Mouse (Mus musculus) hindbrain, postnatal 0 days (tissue): ENCODE measurements at regions not wholly inside any gene's neighbourhood (a gene's known extent, or its start where the extent isn't known, plus 50 kb on each side); places are given as distances from the start of the nearest gene placed in this dataset.
"Not testable (repeated sequence)": the region's sequence is repeated elsewhere in the genome, so short reads cannot be mapped to it uniquely, and the experiment has no call there.

ENCODE experiments used
- ATAC-seq: fragments of 200-750 bp; cut with Nextera tagmentation; 2 replicates; pipeline ENCODE4 v1.8.0; 2017; ENCODE audit warnings: mild to moderate bottlenecking, moderate TSS enrichment, moderate library complexity
- DNase-seq: peaks from one replicate; pipeline ENCODE4 v3.0.0-alpha.2; 2015; ENCODE audit warnings: low spot score
- H3K27ac ChIP-seq: fragments of 300-500 bp; sonication (generic); 2 replicates; pipeline ENCODE4 v1.5.1; 2014; ENCODE audit warnings: mild to moderate bottlenecking
- H3K27me3 ChIP-seq: fragments of 300-500 bp; sonication (generic); 2 replicates; pipeline ENCODE4 v1.6.1; 2014; ENCODE audit warnings: low read length, mixed read lengths; ENCODE audit not compliant: insufficient read depth
- H3K36me3 ChIP-seq: fragments of 300-500 bp; sonication (generic); 2 replicates; pipeline ENCODE4 v1.6.1; 2014; ENCODE audit warnings: low read length, mixed read lengths; ENCODE audit not compliant: insufficient read depth
- H3K4me1 ChIP-seq: fragments of 300-500 bp; sonication (generic); 2 replicates; pipeline ENCODE4 v1.6.1; 2014; ENCODE audit warnings: antibody characterized with exemption, low read length, mixed read lengths; ENCODE audit not compliant: insufficient read depth
- H3K4me2 ChIP-seq: fragments of 300-500 bp; sonication (generic); 2 replicates; pipeline ENCODE4 v1.6.1; 2014; ENCODE audit warnings: low read depth, mild to moderate bottlenecking, low read length, moderate library complexity, mixed read lengths
- H3K4me3 ChIP-seq: fragments of 300-500 bp; sonication (generic); 2 replicates; pipeline ENCODE4 v1.5.1; 2014; ENCODE audit warnings: low read length
- H3K9ac ChIP-seq: fragments of 300-500 bp; sonication (generic); replicated peaks from 2 replicates; pipeline ENCODE4 v1.6.1; 2014; ENCODE audit warnings: mild to moderate bottlenecking, low read length, moderate library complexity, mixed read lengths
- H3K9me3 ChIP-seq: fragments of 300-500 bp; sonication (generic); 2 replicates; pipeline ENCODE4 v1.6.1; 2016; ENCODE audit warnings: low read length, mixed read lengths
- CTCF ChIP-seq: IDR thresholded peaks from 2 replicates; pipeline ENCODE4 v1.5.1; 2016; ENCODE audit warnings: antibody characterized with exemption, control low read depth, low read depth
- WGBS: fragments of 180-500 bp; shearing (Covaris S2); extraction: QIAGEN DNeasy Blood & Tissue Kit; methylation state at CpG from one replicate; pipeline ENCODE4 v1.1.7; 2014; 5-methylcytosine and 5-hydroxymethylcytosine counted together

DNA sequence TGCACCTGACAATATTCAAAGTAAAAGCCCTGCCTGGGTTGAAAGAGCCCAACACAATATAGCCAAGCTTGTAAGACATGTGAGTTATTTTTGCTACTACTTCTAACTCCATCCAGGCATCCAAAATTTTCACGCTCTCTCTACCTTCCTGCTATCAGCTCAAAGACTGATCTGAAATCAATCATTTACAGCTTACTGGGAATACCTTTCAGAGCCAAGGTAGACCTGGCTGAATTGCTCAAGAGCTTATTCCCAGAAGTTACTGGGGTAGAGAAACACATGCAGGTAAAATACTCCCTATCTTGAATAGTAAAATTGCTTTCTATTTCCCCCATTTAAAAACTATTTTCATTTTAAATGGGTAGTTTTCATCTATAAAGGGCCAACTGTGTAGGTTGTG, 840.2 kb downstream of the Diaph3 start:
- 85% methylated on average over 1 of the region's 1 CpGs for WGBS
- H3K4me2 ChIP-seq = no peak overlapping the region

DNA sequence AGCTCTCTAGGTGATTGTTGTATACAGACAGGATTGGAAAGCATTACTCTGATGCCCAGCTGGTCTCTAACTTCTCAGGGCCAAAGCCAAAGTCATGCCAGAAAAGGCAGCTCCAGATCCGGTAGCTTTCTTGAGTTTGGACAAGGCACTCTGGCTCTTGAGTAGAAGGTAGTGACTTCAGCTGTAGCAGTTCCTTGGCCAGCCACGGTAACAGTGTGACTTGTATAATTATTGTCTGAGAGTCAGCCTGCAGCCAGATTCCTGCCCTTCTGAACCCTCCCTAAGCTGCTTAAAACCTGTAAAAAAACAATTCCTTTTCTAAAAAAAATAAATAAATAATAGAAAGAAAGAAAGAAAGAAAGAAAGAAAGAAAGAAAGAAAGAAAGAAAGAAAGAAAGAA, 843.0 kb downstream of the Diaph3 start:
- Histone ChIP-seq H3K4me2 (no peak overlapping the region), H3K36me3 (no peaks in the 10 kb centered on the region), H3K27me3 (no peaks in the 10 kb centered on the region), H3K4me1 (no peaks in the 10 kb centered on the region), H3K27ac (no peak overlapping the region), H3K4me3 (no peak overlapping the region), H3K9me3 (no peaks in the 10 kb centered on the region), H3K9ac (no peak overlapping the region)
- no peak for ATAC-seq
- no peak for DNase-seq
- WGBS = 34% methylated on average over 2 of the region's 2 CpGs
- no peak for TF ChIP-seq CTCF

More for the DNA sequence above, 840.2 kb downstream of the Diaph3 start:
- no peak for TF ChIP-seq CTCF
- no peaks in the 10 kb centered on the region for H3K27me3 ChIP-seq
- H3K4me3 ChIP-seq = no peak overlapping the region
- H3K4me1 ChIP-seq = no peaks in the 10 kb centered on the region
- no peaks in the 10 kb centered on the region for H3K36me3 ChIP-seq
- DNase-seq = no peak
- no peak overlapping the region for H3K27ac ChIP-seq
- no peak overlapping the region for H3K9ac ChIP-seq
- H3K9me3 ChIP-seq = no peaks in the 10 kb centered on the region
- no peak for ATAC-seq

DNA sequence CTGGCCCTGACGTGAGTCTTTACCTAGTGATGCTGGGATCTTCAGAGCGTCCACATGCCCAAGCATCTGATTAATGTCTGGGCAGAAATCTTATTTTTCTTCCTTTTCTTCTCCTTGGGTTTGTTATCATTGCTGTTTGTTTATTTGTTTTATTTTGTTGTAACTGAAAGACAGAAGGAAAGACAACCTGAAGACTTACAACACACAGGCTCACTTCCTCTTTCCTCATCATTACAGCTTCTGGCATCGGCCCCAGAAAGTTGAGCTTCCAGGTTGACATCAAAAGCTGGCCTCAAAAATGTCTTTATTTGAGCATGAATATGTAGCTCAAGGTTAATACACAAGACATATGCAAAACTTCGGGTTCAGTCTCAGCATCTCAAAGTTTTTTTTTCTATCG, 846.4 kb downstream of the Diaph3 start:
- ATAC-seq, H3K4me3 ChIP-seq, H3K9me3 ChIP-seq, DNase-seq, H3K4me2 ChIP-seq, H3K27me3 ChIP-seq, H3K36me3 ChIP-seq, H3K9ac ChIP-seq, H3K27ac ChIP-seq, H3K4me1 ChIP-seq: not testable (repeated sequence)
- WGBS = 89% methylated on average over 5 of the region's 5 CpGs

DNA sequence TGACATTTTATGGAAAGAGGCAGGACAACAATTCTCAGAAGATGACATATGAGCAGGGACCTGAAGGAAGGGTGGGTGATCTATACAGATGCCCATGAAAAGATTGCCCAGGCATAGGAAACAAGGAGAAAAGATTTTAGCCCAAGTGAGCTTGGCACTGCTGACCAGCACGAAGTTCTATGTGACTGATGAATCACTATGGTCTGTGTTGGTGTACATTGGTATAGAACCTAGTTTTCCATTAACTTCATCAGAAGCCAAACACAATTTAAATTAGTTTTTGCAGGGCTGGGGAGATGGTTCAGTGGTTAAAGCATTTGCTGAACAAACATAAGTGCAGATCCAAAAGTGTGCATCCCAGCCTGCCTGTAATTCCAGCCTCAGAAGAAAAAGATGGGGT, 847.2 kb downstream of the Diaph3 start:
- Histone ChIP-seq H3K36me3 (no peaks in the 10 kb centered on the region), H3K4me2 (no peak overlapping the region), H3K4me3 (no peak overlapping the region), H3K9ac (no peak overlapping the region), H3K4me1 (no peaks in the 10 kb centered on the region), H3K27me3 (no peaks in the 10 kb centered on the region), H3K27ac (no peak overlapping the region), H3K9me3 (no peaks in the 10 kb centered on the region)
- ATAC-seq (no peak), DNase-seq (no peak)
- 77% methylated on average over 1 of the region's 1 CpGs for WGBS
- no peak for TF ChIP-seq CTCF

GRCm38 (mm10) chr14:86293371-86293770, 847.7 kb downstream of the Diaph3 start:
- no peak for TF ChIP-seq CTCF
- H3K27me3 ChIP-seq = no peaks in the 10 kb centered on the region
- no peaks in the 10 kb centered on the region for H3K9me3 ChIP-seq
- no peaks in the 10 kb centered on the region for H3K4me1 ChIP-seq
- no peak overlapping the region for H3K27ac ChIP-seq
- 50% methylated on average over 3 of the region's 3 CpGs for WGBS
- H3K4me2 ChIP-seq = no peak overlapping the region
- no peak for ATAC-seq
- H3K4me3 ChIP-seq = no peak overlapping the region
- H3K36me3 ChIP-seq = no peaks in the 10 kb centered on the region
- H3K9ac ChIP-seq = no peak overlapping the region
- peak; percentile 22 for DNase-seq

DNA sequence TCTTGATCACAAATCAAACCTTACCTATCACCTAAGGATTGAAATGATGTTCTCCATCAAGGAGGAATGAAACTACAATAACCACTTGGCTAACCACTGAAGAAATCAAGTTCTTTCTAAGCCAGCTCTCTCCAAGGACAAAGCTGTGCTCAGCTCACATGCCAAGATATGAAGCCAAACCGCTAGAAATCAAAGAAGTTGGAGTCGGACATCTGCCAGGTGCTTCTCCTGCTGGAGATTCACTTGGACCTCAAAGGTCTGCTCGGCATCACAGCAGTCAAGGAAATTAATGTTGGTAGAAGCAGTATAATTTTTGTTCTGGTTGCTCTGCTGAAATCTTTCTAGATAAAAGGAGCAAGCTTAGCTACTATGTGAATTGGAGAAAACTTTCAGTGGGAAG, 850.5 kb downstream of the Diaph3 start:
- WGBS = 91% methylated on average over 3 of the region's 3 CpGs
- ATAC-seq = no peak

DNA sequence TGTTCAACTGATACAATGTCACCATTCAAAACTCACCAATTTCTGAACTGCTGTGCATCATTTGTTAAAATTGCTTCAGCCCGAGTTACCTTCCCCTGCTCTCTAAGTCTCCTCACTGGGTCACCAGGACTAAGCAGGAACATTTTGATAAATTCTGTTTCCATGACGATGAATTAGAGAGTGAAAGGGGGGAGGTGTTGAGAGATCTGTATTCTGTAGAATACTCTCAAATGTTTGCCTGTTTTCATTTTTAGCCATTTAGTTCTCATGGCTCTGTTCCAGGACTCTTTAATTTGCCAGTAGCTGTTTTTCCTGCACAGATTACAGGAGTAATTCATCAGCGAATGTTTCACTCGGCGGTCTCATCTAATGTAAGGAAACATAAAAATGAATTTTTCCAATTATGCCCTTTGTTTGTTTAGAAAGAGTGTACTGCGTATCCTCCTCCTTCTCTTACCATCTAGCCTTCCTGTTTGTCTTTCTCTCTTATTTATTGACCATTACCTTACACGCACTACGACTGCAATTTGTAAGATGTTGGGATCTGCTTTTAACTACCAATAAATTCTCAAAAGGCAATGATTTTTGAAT, 879.3 kb downstream of the Diaph3 start:
- Histone ChIP-seq H3K36me3 (no peaks in the 10 kb centered on the region), H3K9ac (no peak overlapping the region), H3K27ac (0 out of 2 replicates have a peak overlapping the region, but pooled peaks have one; percentile 1), H3K4me3 (no peak overlapping the region), H3K9me3 (no peaks in the 10 kb centered on the region), H3K4me1 (no peaks in the 10 kb centered on the region), H3K27me3 (no peaks in the 10 kb centered on the region), H3K4me2 (peak overlapping the region; percentile 31)
- TF ChIP-seq CTCF = no peak
- 46% methylated on average over 8 of the region's 8 CpGs for WGBS
- DNase-seq (peak; percentile 63), ATAC-seq (peak; percentile 66; the same call in 1 of the 2 replicates)

More for the DNA sequence above, 850.5 kb downstream of the Diaph3 start:
- DNase-seq = no peak
- Histone ChIP-seq H3K27me3 (no peaks in the 10 kb centered on the region), H3K9me3 (no peaks in the 10 kb centered on the region), H3K9ac (no peak overlapping the region), H3K27ac (no peak overlapping the region), H3K36me3 (no peaks in the 10 kb centered on the region), H3K4me2 (no peak overlapping the region), H3K4me3 (no peak overlapping the region), H3K4me1 (no peaks in the 10 kb centered on the region)
- TF ChIP-seq CTCF = no peak
